Mouse (Mus musculus) kidney, postnatal 0 days (tissue): Measurements from ENCODE around the gene Tns3. TPM values are rescaled to one million over a fixed set of nuclear protein-coding genes. Genes with fewer than 3 reads are reported as not detected.

ENCODE experiments used
- ATAC-seq: fragments of 200-750 bp; cut with Nextera tagmentation; replicated peaks from 2 replicates; pipeline ENCODE4 v1.8.0; 2017; ENCODE audit warnings: low read depth, moderate number of reproducible peaks, moderate TSS enrichment, moderate library complexity; ENCODE audit not compliant: low FRiP score
- DNase-seq: peaks from one replicate; pipeline ENCODE4 v3.0.0-alpha.2; 2016; ENCODE audit warnings: low spot score
- H3K27ac ChIP-seq: fragments of 300-500 bp; sonication (generic); 2 replicates; pipeline ENCODE4 v1.5.1; 2014; ENCODE audit warnings: mild to moderate bottlenecking
- H3K27me3 ChIP-seq: fragments of 300-500 bp; sonication (generic); 2 replicates; pipeline ENCODE4 v1.6.1; 2014; ENCODE audit warnings: low read length, mixed read lengths; ENCODE audit not compliant: insufficient read depth
- H3K36me3 ChIP-seq: fragments of 300-500 bp; sonication (generic); 2 replicates; pipeline ENCODE4 v1.6.1; 2014; ENCODE audit warnings: low read length, mixed read lengths; ENCODE audit not compliant: insufficient read depth
- H3K4me1 ChIP-seq: fragments of 300-500 bp; sonication (generic); replicated peaks from 2 replicates; pipeline ENCODE4 v1.6.1; 2014; ENCODE audit warnings: antibody characterized with exemption, low read length, mixed read lengths; ENCODE audit not compliant: insufficient read depth
- H3K4me2 ChIP-seq: fragments of 300-500 bp; sonication (generic); 2 replicates; pipeline ENCODE4 v1.6.1; 2014; ENCODE audit warnings: mild to moderate bottlenecking, low read length, moderate library complexity, mixed read lengths
- H3K4me3 ChIP-seq: fragments of 300-500 bp; sonication (generic); replicated peaks from 2 replicates; pipeline ENCODE4 v1.5.1; 2014; ENCODE audit warnings: low read depth, low read length
- H3K9ac ChIP-seq: fragments of 300-500 bp; sonication (generic); 2 replicates; pipeline ENCODE4 v1.6.1; 2014; ENCODE audit warnings: low read depth, low read length
- H3K9me3 ChIP-seq: fragments of 300-500 bp; sonication (generic); replicated peaks from 2 replicates; pipeline ENCODE4 v1.6.1; 2016; ENCODE audit warnings: low read length, inconsistent platforms, mixed read lengths
- CTCF ChIP-seq: IDR thresholded peaks from 2 replicates; pipeline ENCODE4 v1.5.1; 2016; ENCODE audit warnings: antibody characterized with exemption, low read depth, mild to moderate bottlenecking, moderate library complexity
- WGBS: fragments of 180-500 bp; shearing (Covaris S2); extraction: QIAGEN DNeasy Blood & Tissue Kit; methylation state at CpG from one replicate; pipeline ENCODE4 v1.1.7; 2014; 5-methylcytosine and 5-hydroxymethylcytosine counted together
- polyA plus RNA-seq: library from polyadenylated mRNA; unstranded; fragments of >200 nt; fragmentation: Nextera tagmentation; extraction: Ambion mirVana; gene quantifications from 2 replicates; pipeline ENCODE4 v1.2.1, GENCODE M21; 2015

Tns3 gene
- polyA plus RNA-seq, 1 experiment from 2014 or later, result 17.6 TPM

- H3K27me3 ChIP-seq, result no peaks in the 10 kb centered on the region
- DNase-seq (no peak), ATAC-seq (no peak)
- WGBS, result 71% methylated on average over 1 of the region's 1 CpGs
- TF ChIP-seq CTCF, result no peak
- H3K4me2 ChIP-seq, result no peak overlapping the region
- H3K36me3 ChIP-seq, result no peaks in the 10 kb centered on the region
- no peak overlapping the region for H3K9ac ChIP-seq
- H3K4me1 ChIP-seq, result peaks cover 38% of the 10 kb centered on the region
- no peaks in the 10 kb centered on the region for H3K9me3 ChIP-seq
- H3K4me3 ChIP-seq, result no peak overlapping the region
- no peak overlapping the region for H3K27ac ChIP-seq
These were observed 27.7 kb downstream of the Tns3 start for GRCm38 (mm10) chr11:8636680-8637079.

- no peaks in the 10 kb centered on the region for H3K36me3 ChIP-seq
- TF ChIP-seq CTCF, result no peak
- ATAC-seq, result peak; percentile 25; the same call in 1 of the 2 replicates
- H3K9ac ChIP-seq, result no peak overlapping the region
- H3K27ac ChIP-seq, result peak overlapping the region; percentile 91
- H3K27me3 ChIP-seq, result no peaks in the 10 kb centered on the region
- H3K4me2 ChIP-seq, result no peak overlapping the region
- 42% methylated on average over 3 of the region's 3 CpGs for WGBS
- no peaks in the 10 kb centered on the region for H3K9me3 ChIP-seq
- no peak overlapping the region for H3K4me3 ChIP-seq
- H3K4me1 ChIP-seq, result peaks cover 32% of the 10 kb centered on the region
- DNase-seq, result no peak
These were observed 28.6 kb downstream of the Tns3 start for GRCm38 (mm10) chr11:8635778-8636177.

GRCm38 (mm10) chr11:8634728-8635410 is 29.5 kb downstream of the Tns3 start:
- Histone ChIP-seq H3K9me3 (no peaks in the 10 kb centered on the region), H3K27me3 (no peaks in the 10 kb centered on the region), H3K4me2 (peak overlapping the region; percentile 18; the same call in 1 of the 2 replicates), H3K36me3 (no peaks in the 10 kb centered on the region), H3K4me3 (no peak overlapping the region), H3K9ac (peak overlapping the region; percentile 31; the same call in 1 of the 2 replicates), H3K27ac (peak overlapping the region; percentile 93), H3K4me1 (peaks cover 25% of the 10 kb centered on the region)
- whole genome bisulfite sequencing, result 46% methylated on average over 7 of the region's 7 CpGs
- DNase-seq, result peak; percentile 69
- ATAC-seq, result peak; percentile 94
- TF ChIP-seq CTCF, result no peak

- no peak overlapping the region for H3K4me2 ChIP-seq
- no peak overlapping the region for H3K4me3 ChIP-seq
- ATAC-seq (no peak), DNase-seq (no peak)
- no peak for TF ChIP-seq CTCF
- H3K27ac ChIP-seq, result 0 out of 2 replicates have a peak overlapping the region, but pooled peaks have one; percentile 31
- H3K36me3 ChIP-seq, result 0 out of 2 replicates have a peak, but pooled peaks cover 3% of the 10 kb centered on the region
- H3K4me1 ChIP-seq, result peaks cover 35% of the 10 kb centered on the region
- WGBS, result 69% methylated on average over 5 of the region's 5 CpGs
- no peak overlapping the region for H3K9ac ChIP-seq
- H3K27me3 ChIP-seq, result no peaks in the 10 kb centered on the region
- H3K9me3 ChIP-seq, result no peaks in the 10 kb centered on the region
These were observed 32.2 kb downstream of the Tns3 start for GRCm38 (mm10) chr11:8632163-8632562.

- DNase-seq (no peak), ATAC-seq (no peak)
- no peak for TF ChIP-seq CTCF
- no peaks in the 10 kb centered on the region for H3K9me3 ChIP-seq
- H3K36me3 ChIP-seq, result 0 out of 2 replicates have a peak, but pooled peaks cover 3% of the 10 kb centered on the region
- H3K4me1 ChIP-seq, result peaks cover 40% of the 10 kb centered on the region
- H3K4me3 ChIP-seq, result no peak overlapping the region
- no peak overlapping the region for H3K4me2 ChIP-seq
- H3K9ac ChIP-seq, result no peak overlapping the region
- 77% methylated on average over 8 of the region's 8 CpGs for WGBS
- no peaks in the 10 kb centered on the region for H3K27me3 ChIP-seq
- peak overlapping the region; percentile 82 for H3K27ac ChIP-seq
These were observed 34.4 kb downstream of the Tns3 start for GRCm38 (mm10) chr11:8629862-8630390.

GRCm38 (mm10) chr11:8629326-8629725 is 35.0 kb downstream of the Tns3 start:
- Histone ChIP-seq H3K4me1 (peaks cover 35% of the 10 kb centered on the region), H3K27ac (peak overlapping the region; percentile 82), H3K27me3 (no peaks in the 10 kb centered on the region)

More at GRCm38 (mm10) chr11:8629326-8629725, 35.0 kb downstream of the Tns3 start:
- WGBS, result 89% methylated on average over 5 of the region's 5 CpGs
- no peak for TF ChIP-seq CTCF
- Histone ChIP-seq H3K4me2 (peak overlapping the region; percentile 41; the same call in 1 of the 2 replicates), H3K4me3 (no peak overlapping the region), H3K36me3 (0 out of 2 replicates have a peak, but pooled peaks cover 3% of the 10 kb centered on the region), H3K9me3 (no peaks in the 10 kb centered on the region), H3K9ac (no peak overlapping the region)
- DNase-seq, result no peak
- 0 out of 2 replicates have a peak, but pooled peaks have one; percentile 10 for ATAC-seq
